Mouse (Mus musculus) CH12F3 (cell line): Measurements from ENCODE around the gene Dnajc12.
"Not testable (repeated sequence)": the region's sequence is repeated elsewhere in the genome, so short reads cannot be mapped to it uniquely, and the experiment has no call there.

ENCODE experiments used
- in situ Hi-C: fragments of 300-500 bp; cut with MboI; formaldehyde crosslinking; loops from 2 replicates; pipeline ENCODE4 v1.14.3; 2020; ENCODE audit warnings: low sequenced_read_pairs

Gene Dnajc12

DNA sequence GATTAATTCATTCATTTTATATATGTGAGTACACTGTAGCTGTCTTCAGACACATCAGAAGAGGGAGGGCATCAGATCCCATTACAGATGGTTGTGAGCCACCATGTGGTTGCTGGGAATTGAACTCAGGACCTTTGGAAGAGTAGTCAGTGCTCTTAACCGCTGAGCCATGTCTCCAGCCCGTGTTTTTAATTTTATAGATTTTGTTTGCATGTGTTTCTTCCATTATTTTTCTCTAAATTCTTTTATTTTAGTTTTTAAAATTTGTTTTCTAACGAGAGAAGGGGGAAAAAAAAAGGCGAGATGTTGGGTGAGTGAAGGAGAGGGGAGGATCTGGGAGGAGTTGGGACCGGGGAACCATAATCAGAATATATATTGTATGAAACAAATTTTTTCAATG is 3.7 kb downstream of the Dnajc12 start:
- in situ Hi-C loops = not testable (repeated sequence)

DNA sequence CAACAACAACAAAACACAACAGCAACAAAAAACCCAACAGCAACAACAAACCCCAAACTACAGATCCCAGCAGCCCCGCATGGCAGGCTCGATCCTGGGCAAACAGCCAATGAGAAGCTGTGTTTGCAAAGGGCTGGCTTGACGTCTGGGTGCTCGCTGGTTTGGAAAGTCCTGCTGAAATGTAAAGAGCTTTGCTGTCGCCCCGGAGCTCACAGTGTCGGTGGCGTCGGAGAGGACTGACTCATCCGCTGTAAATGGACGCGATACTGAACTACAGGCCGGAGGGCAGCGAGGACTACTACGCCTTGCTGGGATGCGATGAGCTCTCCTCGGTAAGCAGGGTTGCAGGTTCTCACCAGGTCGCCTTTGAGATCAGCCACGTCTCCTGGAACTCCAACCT is 4.2 kb downstream of the Dnajc12 start:
- in situ Hi-C loops = no loop called here

DNA sequence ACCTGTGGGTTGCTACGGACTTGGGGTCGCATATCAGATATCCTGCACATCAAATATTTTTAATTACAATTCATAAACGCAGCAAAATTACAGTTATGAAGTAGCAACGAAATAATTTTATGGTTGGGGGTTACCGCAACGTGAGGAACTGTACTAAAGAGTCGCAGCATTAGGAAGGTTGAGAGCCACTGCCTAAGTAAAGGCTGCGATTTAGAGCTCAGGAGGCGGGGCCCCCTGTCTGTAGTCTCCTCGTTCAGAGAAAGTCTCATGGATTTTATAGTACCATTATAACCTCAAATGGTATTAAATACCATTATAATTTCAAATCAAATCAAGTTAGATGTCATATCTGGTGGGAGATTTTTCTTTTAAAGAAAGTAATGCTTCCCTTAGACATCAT is 4.7 kb downstream of the Dnajc12 start:
- in situ Hi-C loops = no loop called here

DNA sequence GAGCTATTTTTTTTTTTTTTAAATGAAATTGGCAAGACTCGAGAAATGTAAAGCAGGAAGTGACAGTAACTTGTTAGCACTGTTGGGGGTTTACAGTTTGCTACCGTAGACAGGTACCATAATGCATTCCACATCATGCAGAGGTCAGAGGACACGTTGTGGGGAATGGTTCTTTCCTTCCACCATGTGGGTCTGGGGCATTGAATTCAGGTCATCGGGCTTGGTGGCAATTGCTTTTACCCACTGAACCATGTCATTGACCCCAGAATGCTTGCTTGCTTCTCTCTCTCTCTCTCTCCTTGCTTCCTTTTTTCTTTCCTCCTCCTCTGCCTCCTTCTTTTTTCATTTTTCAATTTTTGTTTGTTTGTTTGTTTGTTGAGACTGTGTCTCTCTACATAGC is 6.7 kb downstream of the Dnajc12 start:
- in situ Hi-C loops = no loop called here

DNA sequence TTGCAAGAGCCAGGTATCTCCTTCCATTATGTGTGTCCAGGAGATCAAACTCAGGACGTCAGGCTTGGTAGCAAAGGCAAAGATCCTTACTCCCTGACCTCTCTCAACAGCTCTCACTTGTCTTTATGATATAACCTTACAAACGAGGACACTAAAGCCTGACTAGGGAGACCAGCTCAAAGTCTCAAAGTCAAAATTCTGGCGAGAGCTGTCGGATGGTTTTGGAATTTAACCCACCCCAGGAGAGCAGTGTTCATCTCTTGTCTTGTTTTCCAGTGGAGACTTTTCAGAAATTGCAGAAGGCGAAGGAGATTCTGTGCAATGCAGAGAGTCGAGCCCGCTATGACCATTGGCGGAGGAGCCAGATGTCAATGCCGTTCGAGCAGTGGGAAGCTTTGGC is 14.7 kb downstream of the Dnajc12 start:
- in situ Hi-C loops = no loop called here

DNA sequence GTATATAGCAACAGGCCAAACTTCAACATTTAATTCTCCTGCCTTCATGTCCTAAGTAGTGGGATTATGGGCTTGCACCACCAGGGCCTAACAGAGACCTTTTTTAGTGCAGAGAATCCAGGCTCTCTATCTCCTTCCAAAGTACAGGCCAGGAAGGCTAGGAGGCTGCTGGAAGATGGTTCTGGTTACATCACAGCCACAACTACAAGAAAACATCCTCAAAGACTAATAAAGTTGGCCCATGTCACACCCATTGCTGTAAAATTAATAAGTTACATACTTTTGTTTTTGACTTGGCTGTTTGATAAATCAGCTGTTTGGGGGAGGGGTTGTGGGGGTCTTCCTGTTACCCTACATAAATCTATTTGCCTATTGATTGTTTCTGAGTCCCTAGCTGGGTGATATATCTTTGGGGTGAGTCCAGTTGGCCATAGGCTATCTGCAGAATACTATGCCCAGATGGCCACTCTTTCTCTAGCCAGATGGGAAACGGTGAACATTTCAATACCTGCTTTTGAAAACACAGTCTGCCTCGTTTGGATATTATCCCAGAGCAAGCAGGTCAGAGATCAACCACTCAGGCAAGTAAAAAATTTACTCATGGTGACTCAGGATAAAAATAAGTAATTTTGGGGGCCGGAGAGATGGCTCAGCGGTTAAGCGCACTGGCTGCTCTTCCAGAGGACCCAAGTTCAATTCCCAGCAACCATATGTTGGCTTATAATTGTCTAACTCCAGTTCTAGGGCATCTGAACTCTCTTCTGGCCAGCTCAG is 20.7 kb downstream of the Dnajc12 start:
- in situ Hi-C loops = no loop called here

DNA sequence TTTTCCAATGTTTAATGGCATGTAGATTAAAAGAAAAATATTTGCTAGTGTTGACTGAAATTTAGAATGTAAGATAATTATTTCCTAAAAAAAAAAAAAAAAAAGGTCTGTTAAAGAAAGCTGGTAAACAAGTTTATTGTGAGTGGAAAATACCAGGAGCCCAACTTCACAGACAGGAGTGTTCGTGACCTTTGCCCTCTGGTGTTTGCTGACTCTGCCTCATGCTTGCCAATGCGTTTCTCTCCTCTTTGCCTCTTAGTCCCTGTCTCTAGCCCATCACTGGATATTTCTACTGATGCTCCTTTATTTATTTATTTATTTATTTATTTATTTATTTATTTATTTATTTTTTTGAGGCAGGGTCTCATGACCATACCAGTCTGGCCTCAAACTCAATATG is 21.4 kb downstream of the Dnajc12 start:
- in situ Hi-C loops = no loop called here

DNA sequence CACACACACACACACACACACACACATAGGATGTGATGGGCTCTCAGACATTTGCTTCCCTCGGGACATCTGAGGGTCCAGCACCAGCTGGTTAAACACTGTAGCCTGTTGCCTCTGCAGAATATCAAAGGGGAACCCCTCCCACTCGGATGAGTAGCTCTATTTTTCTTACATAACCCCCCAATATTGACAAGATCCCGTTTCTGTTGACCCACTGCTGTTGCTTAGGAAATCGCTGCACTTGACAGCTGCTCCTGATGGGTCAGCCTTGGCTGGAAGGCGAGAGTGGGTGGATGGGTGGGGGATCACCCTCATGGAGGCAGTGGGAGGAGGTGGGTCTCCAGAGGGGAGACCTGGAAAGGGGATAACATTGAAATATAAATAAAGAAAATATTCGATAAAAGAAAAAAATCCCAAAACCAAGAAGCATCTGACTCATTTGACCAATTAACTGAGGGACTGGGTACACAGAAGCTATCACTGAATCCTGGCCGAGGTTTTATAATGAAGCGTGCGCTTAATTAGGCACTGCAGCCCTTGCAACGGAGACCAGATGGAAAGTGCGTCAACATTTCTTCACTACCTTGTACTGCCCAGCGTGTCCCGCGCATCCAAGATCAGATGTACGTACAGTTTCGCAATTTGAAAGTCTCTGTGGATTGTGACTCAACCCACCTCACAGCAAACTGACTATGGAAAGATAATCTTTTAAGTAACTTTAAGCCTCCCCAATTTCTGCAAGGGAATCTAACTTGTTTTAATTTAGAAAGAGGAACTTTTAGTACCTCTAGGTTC is 28.1 kb downstream of the Dnajc12 start:
- in situ Hi-C loops = no loop called here

DNA sequence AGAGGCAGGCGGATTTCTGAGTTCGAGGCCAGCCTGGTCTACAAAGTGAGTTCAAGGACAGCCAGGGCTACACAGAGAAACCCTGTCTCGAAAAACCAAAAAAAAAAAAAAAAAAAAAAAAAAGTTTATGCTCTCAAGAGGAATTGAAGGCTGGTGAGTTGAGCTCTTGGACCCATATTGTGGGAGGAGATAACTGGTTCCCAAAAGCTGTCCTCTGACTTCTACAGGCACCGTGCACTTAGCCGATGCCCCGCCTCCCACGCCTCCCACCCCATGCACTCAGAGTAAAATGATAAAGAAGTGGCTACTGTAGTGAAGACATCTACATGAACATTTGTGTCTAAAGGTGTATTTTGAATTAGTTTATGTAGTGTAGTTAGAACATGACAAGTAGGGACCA is 29.4 kb downstream of the Dnajc12 start:
- in situ Hi-C loops = not testable (repeated sequence)

DNA sequence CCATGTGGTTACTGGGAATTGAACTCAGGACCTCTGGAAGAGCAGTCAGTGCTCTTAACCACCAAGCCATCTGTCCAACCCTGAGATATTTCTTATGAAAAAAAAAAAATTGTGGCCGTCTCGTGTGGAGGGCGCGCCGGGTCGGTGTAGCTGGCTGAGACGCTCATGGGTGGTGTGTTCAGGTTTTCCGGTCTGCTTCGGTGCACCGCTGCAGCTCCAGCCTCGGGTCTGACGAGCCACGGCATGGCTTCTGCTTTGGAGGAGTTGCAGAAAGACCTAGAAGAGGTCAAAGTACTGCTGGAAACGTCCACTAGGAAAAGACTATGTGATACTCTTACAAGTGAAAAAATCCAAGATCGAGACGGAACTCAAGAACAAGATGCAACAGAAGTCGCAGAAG is 30.5 kb downstream of the Dnajc12 start:
- in situ Hi-C loops = no loop called here

DNA sequence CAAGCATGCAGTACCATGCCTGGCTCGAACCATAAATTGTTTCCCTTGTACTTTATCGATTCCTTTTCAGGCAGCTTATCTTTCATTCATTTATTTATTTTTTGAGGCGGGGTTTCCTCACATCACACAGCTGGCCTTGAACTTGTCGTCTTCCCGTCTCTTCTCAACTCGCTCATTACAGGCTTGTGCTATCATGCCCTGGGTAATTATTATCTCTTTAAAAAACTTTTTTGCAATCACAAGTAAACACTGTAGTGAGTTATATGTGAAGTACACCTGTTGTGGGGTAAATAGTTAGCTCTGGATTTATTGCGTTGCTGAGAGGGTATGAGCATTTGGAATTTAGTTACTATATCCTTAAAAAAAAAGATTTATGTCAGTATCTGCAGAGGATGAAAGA is 33.0 kb downstream of the Dnajc12 start:
- in situ Hi-C loops = no loop called here

DNA sequence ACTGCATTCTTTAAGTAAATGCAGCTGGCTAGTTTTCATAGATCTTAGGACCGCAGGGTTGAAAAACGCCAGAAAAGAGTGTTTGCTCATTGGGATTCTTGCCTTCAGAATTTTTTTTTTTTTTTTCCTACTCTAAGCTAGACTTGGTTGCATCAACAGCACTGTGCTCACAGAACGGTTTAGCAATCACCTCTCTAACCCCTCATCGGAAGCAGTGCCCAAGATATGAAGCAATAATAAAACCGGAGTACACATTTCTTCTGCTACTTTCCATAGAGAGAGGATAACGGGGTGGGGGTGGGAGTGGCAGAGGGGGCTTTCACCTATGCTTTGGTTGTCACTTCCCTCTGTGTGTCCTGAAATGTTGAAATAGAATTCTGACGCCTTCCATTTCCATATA is 33.6 kb downstream of the Dnajc12 start:
- in situ Hi-C loops = no loop called here

DNA sequence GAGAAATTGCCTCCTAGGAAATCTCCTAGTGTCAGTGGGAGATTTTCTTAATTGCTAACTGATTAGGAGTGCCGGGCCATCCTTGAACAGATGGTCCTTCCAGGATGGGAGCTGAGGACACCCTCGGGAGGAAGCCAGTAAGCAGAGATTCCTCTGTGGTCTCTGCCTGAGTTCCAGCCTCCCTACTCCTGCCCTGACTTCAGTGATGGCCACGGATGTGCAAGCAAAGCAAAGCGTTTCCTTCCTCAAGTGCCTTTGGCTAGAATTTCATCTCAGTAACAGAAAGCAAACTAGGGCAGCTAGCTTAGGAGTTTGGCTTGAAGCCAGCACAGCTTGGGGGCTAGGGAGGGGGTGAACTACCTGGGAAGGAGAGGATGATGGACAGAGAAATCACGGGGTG is 34.8 kb downstream of the Dnajc12 start:
- in situ Hi-C loops = no loop called here

DNA sequence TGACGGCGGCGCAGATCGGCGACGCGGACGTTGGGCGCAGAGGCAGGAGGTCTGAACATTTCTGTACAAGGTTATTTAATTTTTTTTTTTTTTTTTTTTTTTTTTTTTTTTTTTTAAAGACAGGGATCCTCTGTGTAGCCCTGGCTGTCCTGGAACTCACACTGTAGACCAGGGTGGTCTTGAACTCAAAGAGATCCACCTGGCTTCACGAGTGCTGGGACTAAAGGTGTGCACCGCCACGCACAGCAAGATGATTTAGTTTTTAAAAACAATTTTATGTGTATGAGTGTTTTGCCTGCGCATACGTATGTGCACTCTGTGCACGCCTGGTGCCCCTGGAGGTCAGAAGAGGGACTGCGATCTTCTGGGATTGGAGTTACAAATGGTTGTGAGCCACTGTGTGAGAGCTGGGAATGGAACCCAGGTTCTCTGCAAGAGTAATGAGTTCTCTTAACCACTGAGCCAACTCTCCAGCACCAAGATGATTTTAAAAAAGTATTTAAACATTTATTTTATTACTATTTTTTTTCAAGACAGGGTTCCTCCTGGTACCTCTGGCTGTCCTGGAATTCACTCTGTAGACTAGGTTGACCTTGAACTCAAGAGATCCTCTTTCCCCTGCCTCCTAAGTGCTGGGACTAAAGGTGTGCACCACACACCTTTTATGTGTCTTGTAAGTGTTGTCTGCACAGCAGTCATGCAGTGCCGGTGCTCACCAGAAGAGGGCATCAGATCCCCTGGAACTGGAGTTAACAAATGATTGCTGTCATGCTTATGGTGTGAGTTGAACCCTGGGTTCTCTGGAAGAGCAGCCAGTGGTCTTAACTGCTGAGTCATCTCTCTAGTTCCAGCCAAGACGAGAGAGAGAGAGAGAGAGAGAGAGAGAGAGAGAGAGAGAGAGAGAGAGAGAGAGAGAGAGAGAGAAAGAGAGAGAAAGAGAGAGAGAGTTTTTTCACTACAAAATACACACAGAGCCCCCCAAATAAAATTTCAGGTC is 39.8 kb downstream of the Dnajc12 start, which contains the start of gene Gm7075:
TSS of gene Gm7075 (minus strand) at position 51 of the 997 bp plus-strand sequence.
- in situ Hi-C loops = no loop called here

DNA sequence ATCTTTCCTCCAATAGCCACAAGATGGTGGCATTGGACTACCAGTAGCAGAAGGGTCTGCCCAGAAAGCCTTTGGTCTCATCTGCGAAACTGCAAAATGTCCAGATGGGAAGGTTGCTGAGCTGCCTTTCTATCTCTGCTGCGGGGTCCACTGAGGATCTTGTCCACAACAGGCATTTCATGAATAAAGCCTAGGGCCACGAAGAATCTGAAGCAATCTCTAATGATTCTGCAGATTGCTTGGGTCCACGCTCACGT is 40.4 kb downstream of the Dnajc12 start:
- in situ Hi-C loops = no loop called here

DNA sequence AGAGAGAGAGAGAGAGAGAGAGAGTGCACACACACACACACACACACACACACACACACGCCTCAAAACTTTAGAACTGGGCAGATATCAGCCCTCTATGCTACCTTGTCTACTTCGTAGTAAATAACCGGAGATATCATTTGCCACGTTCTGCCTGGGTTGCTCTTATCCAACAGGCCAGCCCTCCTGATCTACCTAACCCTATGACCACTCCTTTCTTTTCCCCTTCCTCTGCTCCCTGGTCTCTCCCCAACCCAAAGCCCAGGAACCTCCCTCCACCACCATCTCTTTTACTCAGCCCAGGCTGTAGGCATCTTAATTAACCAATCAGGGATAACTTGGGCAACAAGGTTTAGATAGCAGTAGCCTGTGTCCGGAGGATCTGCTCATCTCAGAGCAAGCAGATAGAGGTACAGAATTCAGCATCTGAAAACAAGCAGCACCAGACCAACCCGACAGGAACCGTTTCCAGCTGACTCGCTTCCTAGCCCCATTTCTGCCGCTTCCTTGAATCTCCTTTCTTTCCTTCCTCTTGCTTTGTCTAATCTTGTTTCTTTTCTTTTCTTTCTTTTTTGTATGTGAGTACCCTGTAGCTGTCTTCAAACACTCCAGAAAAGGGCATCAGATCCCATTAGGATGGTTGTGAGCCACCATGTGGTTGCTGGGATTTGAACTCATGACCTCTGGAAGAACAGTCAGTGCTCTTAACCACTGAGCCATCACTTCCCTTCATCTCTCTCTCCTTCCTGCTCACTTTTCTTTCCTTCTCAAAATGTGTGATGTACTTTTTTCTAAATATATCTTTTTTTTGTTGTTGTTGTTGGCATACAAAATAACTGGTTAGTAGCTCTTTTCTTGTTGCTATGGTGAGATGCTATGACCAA is 41.6 kb downstream of the Dnajc12 start:
- in situ Hi-C loops = no loop called here

DNA sequence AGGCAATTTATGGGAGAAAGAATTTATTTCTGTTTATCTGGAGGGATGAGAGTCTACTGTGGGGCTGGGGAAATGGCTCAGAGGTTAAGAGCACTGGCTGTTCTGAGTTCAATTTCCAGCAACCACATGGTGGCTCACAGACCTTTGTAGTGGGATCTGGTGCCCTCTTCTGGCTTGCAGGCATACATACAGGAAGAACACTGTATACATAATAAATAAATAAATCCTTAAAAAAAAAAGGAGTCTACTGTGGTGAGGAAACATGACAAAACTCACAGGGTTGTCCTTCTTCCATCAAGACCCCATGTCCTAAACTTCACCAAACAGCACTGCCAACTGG is 42.2 kb downstream of the Dnajc12 start:
- in situ Hi-C loops = no loop called here

DNA sequence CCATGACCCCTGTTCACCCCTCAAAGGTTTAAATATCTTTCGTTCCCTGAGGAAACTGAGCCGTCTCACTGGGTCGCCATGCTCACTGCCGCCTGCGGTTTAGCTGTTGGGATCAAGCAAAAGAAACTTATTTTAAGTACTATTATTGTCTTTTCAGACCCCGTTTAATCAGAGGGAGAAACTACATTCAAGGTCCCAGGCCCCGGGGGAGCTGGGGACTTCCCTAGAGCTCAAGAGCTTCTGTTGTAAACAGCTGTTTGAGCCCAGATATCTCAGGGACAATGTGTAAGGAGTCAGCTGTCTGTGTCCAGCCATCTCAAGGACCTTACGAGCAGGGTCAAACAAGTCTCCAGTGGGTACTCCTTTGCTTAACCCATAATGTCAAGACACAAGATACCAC is 44.9 kb downstream of the Dnajc12 start:
- in situ Hi-C loops = no loop called here

DNA sequence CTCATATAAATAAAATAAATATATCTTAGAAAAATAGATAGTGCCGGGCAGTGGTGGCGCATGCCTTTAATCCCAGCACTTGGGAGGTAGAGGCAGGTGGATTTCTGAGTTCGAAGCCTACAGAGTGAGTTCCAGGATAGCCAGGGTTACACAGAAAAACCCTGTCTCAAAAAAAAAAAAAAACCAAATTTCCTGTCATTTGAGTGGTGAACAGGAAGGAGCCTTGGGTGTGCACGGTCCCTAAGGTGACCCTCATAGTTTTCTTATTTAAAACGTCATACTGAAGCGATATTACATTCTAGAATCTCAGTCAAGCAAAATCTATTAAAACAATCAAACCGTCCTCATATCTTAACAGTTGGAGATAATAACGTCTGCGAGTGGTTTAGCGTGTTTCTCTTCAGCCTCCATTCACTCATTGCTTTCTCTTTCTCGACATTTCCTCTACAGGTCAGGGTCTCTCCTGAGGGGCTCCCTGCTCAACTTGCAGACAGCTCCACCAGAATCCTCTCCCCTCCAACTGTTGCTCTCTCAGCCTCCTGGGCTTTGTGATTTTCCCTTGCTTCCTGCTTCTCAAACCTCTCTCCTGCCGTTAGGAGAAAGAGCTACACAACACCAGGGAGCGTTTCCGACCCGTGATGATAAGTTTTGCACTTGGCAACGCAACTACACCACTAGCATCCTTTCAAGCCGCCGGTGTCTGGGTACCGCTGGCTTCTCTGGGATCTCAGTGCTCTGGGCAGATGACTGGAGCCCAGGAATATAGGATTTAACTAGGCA is 46.2 kb downstream of the Dnajc12 start:
- in situ Hi-C loops = no loop called here

DNA sequence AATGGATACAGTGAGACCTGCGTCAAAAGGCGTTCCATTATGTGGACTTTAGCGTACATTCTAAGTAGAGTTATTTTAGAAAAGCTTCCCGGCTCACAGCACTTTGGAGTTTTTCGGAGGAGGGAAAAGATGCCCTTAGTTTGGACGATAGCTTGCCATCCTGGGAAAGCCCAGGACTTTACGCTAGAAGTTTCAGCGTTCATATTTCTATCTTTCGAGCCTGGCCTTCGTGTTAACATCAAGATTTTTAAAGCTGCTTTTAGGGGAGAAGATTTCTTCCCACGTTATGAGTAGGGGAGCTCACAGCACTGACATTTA is 46.7 kb downstream of the Dnajc12 start:
- in situ Hi-C loops = no loop called here
